Mouse (Mus musculus) embryonic facial prominence, embryonic 14.5 days (tissue): ENCODE results near the gene Cenpn. TPM values are rescaled to one million over a fixed set of nuclear protein-coding genes. Genes with fewer than 3 reads are reported as not detected.

Source experiments
- polyA plus RNA-seq: library from polyadenylated mRNA; unstranded; fragments of >200 nt; fragmentation: Nextera tagmentation; extraction: Ambion mirVana; gene quantifications from 2 replicates; pipeline ENCODE4 v1.2.1, GENCODE M21; 2014

Cenpn gene
- polyA plus RNA-seq, 1 experiment from 2014 or later = 27.9 TPM

Other genes with a start within 250 kb of the Cenpn start
- 9.3 and 11.4 TPM in 2 replicates for gene Cdyl2, start 188.7 kb upstream of the Cenpn start, polyA plus RNA-seq
- 74.4 and 77.7 TPM in 2 replicates for gene Cmc2, start 275 bp upstream of the Cenpn start, polyA plus RNA-seq
- gene Atmin, start 21.7 kb downstream of the Cenpn start, polyA plus RNA-seq = 11.1 and 12.7 TPM in 2 replicates
- gene 1700030J22Rik, start 57.2 kb downstream of the Cenpn start, polyA plus RNA-seq = 1.2 and 2.4 TPM in 2 replicates
- gene Gcsh, start 71.8 kb downstream of the Cenpn start, polyA plus RNA-seq = 105 and 116 TPM in 2 replicates
- gene Pkd1l2, start 160.7 kb downstream of the Cenpn start, polyA plus RNA-seq = 0.03 and 0.13 TPM in 2 replicates
- gene Bco1, start 174.1 kb downstream of the Cenpn start, polyA plus RNA-seq = 0.15 and 0.34 TPM in 2 replicates
- 3.0 and 3.5 TPM in 2 replicates for gene Gan, start 236.4 kb downstream of the Cenpn start, polyA plus RNA-seq